Mouse (Mus musculus) telencephalon, adult 2 months (tissue): Measurements from ENCODE around the gene Map4k2.

Experiments
- DNase-seq: peaks from one replicate; pipeline ENCODE4 v3.0.0-alpha.2; 2011; ENCODE audit warnings: low read depth, low spot score

Gene Map4k2

GRCm38 (mm10) chr19:6315573-6315972 is 25.4 kb upstream of the Map4k2 start:
- no peak for DNase-seq

GRCm38 (mm10) chr19:6318145-6318544 is 22.8 kb upstream of the Map4k2 start:
- DNase-seq: no peak

GRCm38 (mm10) chr19:6321358-6321757 is 19.6 kb upstream of the Map4k2 start:
- no peak for DNase-seq

- DNase-seq: no peak
Measured at GRCm38 (mm10) chr19:6321786-6322621, 18.9 kb upstream of the Map4k2 start.

GRCm38 (mm10) chr19:6324751-6325150 is 16.2 kb upstream of the Map4k2 start:
- no peak for DNase-seq

GRCm38 (mm10) chr19:6331178-6331577 is 9.8 kb upstream of the Map4k2 start:
- no peak for DNase-seq

GRCm38 (mm10) chr19:6331719-6332516 is 9.0 kb upstream of the Map4k2 start:
- DNase-seq: peak; percentile 45

GRCm38 (mm10) chr19:6333761-6334595 is 7.0 kb upstream of the Map4k2 start:
- DNase-seq: no peak

- peak; percentile 100 for DNase-seq
Measured at GRCm38 (mm10) chr19:6334673-6335457, 6.1 kb upstream of the Map4k2 start, which contains the start of gene Men1. TSS of gene Men1 (plus strand) at chr19:6334979.

GRCm38 (mm10) chr19:6335458-6335827 is 5.5 kb upstream of the Map4k2 start:
- no peak for DNase-seq

GRCm38 (mm10) chr19:6336920-6337319 is 4.0 kb upstream of the Map4k2 start:
- DNase-seq: no peak

GRCm38 (mm10) chr19:6338171-6338570 is 2.8 kb upstream of the Map4k2 start:
- no peak for DNase-seq

GRCm38 (mm10) chr19:6338716-6339115 is 2.2 kb upstream of the Map4k2 start:
- no peak for DNase-seq

- no peak for DNase-seq
Measured at GRCm38 (mm10) chr19:6339191-6339590, 1.7 kb upstream of the Map4k2 start.

GRCm38 (mm10) chr19:6339890-6340504 is 938 bp upstream of the Map4k2 start:
- DNase-seq: no peak

- DNase-seq: no peak
Measured at GRCm38 (mm10) chr19:6341453-6342077, 630 bp downstream of the Map4k2 start.

GRCm38 (mm10) chr19:6342276-6342933 is 1.5 kb downstream of the Map4k2 start:
- no peak for DNase-seq

- DNase-seq: no peak
Measured at GRCm38 (mm10) chr19:6343066-6343925, 2.4 kb downstream of the Map4k2 start.

GRCm38 (mm10) chr19:6343996-6344395 is 3.1 kb downstream of the Map4k2 start:
- DNase-seq: no peak
